Comparison of ENCODE assay signal across 10 mouse cellular contexts in the genomic region with DNA sequence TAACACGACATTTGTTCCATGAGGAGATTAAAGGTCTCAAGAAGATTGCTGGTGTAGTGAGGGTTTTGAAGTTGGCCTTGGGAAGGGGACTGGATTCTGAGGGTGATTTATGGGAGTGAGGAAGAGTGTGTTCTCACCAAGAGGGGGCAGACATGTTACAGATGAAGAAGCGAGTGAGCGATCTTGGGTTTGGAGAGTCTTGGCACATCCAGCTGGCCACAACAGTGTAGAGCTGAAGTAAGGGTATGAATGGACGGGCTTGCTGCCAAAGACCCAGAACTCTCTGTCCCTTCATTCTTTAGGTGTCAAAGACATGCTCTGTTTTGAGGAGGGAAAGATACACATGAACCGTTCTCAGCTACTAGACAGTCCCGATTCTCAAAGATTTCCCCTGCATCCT. TPM values are rescaled to one million over a fixed set of nuclear protein-coding genes. Genes with fewer than 3 reads are reported as not detected.
DNase-seq lines count a peak whose midpoint lies in the region; ATAC-seq and TF ChIP-seq lines count a peak whose summit lies in the region.
"Had no signal": no experiment of that assay in that cellular context is flagged by ENCODE, and none has a peak within 500 bp of the region (broad histone marks: within the 10 kb centered on the region; RNA-seq: fewer than 3 reads in every experiment).

No protein-coding gene starts in this region.

- H3K4me3 ChIP-seq in liver, postnatal 0 days (ENCODE audit: low read depth, low read length), result no peak overlapping the region

- H3K27me3 ChIP-seq in liver, postnatal 0 days (ENCODE audit: insufficient read depth, low read length), result no peaks in the 10 kb centered on the region

- no peaks in the 10 kb centered on the region for H3K36me3 ChIP-seq in liver, postnatal 0 days (replicated peaks; ENCODE audit: insufficient read depth, low read length)

- H3K4me1 ChIP-seq in liver, postnatal 0 days (ENCODE audit: insufficient read depth), result no peaks in the 10 kb centered on the region

- no peak overlapping the region for H3K27ac ChIP-seq in liver, postnatal 0 days (ENCODE audit: low read depth)

- no peak overlapping the region for H3K9ac ChIP-seq in liver, postnatal 0 days (replicated peaks)

- WGBS in liver, postnatal 0 days (ENCODE audit: insufficient replicate concordance), result 73% methylated on average over 6 of the region's 6 CpGs

- no peak for TF ChIP-seq EP300 in liver, postnatal 0 days (IDR thresholded peaks at IDR 0.05; ENCODE audit: low read depth)

- no peaks in the 10 kb centered on the region for H3K9me3 ChIP-seq in liver, postnatal 0 days (ENCODE audit: low read length)

- no peak for ATAC-seq in liver, postnatal 0 days
- peak; percentile 47; the same call in 1 of the 2 replicates for ATAC-seq in granulocyte monocyte progenitor cell, adult 5-6 weeks (replicated peaks; ENCODE audit: poor library complexity, severe bottlenecking)

- peak; percentile 51 for TF ChIP-seq CTCF in liver, postnatal 0 days (IDR thresholded peaks at IDR 0.05; ENCODE audit: low read depth)

- H3K4me2 ChIP-seq in liver, postnatal 0 days (ENCODE audit: low read depth, low read length), result no peak overlapping the region

- DNase-seq in liver, postnatal 0 days, result no peak
- no peak for DNase-seq in liver
- peak; percentile 45 for DNase-seq in cerebellum, adult 9-11 months
- DNase-seq in layer of hippocampus, adult 18-20 months (ENCODE audit: low spot score in 2 of 2), result peak; percentile 28 to 80
- DNase-seq in lung, postnatal 36 days, result peak; percentile 89
- DNase-seq in thymus, postnatal 0 days (ENCODE audit: low spot score), result no peak
- no peak for DNase-seq in thymus, postnatal 36 days

RNA-seq across cellular contexts. Expression of a gene that starts 34.2 kb away (rescaled TPM):
- not detected in 2 replicates for polyA plus RNA-seq in liver, postnatal 0 days (2015; fragmentation: Nextera tagmentation; extraction: Ambion mirVana)
- total RNA-seq in granulocyte monocyte progenitor cell, adult 5-6 weeks (2014; fragmentation: Nextera tagmentation), result not detected in 2 replicates
- total RNA-seq in granulocyte monocyte progenitor cell, adult 5-6 weeks (2017), result not detected in 2 replicates
- total RNA-seq in layer of hippocampus, adult 18-20 months (2021), result not detected
- polyA plus RNA-seq in thymus, postnatal 0 days (2015; fragmentation: Nextera tagmentation; extraction: Ambion mirVana), result not detected in 2 replicates
- total RNA-seq: left cerebral cortex, adult 8-10 months had no signal
- polyA plus RNA-seq: spleen, adult 2 months had no signal

Comparison
In these comparisons a context has a peak if more than half of its experiments do, and no peak if none do; other contexts are left out.
1. DNase-seq: peak in cerebellum, adult 9-11 months (single experiment), layer of hippocampus, adult 18-20 months (2 of 2) and lung, postnatal 36 days (single experiment); none in liver, postnatal 0 days (single experiment), liver (single experiment), thymus, postnatal 0 days (single experiment) and thymus, postnatal 36 days (0 of 2).